8 mouse cellular contexts compared by ENCODE assay signal in the genomic region with DNA sequence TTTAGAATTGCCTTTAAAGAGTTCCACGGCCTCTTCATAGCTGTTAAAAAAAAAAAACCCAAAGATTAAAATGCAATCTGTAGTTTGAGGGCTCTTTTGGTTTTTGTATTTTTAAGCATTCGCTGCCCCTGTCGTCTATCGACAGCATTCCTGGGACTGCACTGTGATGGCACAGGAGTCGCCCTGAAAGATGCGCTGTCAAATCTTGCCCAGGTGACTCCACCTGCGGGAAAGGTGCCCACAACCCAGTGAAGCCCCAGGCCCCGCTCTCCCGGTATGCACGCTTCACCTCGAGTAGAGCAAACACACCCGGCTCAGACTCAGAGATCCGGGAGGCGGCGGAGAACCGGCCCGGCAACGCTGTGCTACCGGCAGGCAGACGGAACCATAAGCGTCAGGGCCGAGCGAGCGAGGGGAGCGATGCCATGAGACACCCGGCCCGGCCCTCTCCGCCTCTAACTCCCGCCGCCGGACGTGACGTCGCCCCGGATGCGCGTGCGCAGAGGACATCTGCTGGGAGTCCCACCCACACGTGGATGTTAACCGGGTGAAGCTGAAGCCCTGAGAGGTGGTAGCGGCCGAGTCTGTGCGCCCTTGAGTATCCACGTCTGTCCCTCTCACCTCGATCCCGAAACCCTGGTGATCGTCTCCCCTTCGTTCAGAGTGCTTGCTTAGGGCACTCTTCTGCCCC. TPM values are rescaled to one million over a fixed set of nuclear protein-coding genes. Genes with fewer than 3 reads are reported as not detected.
A peak's percentile ranks its signal among the peaks of the same experiment; 100 is the strongest.
DNase-seq lines count a peak whose midpoint lies in the region; ATAC-seq lines count a peak whose summit lies in the region.

A gene (minus strand): TSS at position 482 of the 691 bp plus-strand sequence.

- no peaks in the 10 kb centered on the region for H3K4me1 ChIP-seq in forebrain, embryonic 14.5 days (ENCODE audit: control insufficient read depth, insufficient read depth, low read length)
- H3K4me1 ChIP-seq in neural tube, embryonic 15.5 days, result peaks cover 14% of the 10 kb centered on the region

- intact Hi-C loops in heart, postnatal 14 days (cut with DNase I), result no loop called here

- H3K4me3 ChIP-seq in forebrain, embryonic 14.5 days (ENCODE audit: low read depth, low read length), result peak within 1 kb of the TSS; percentile 66
- H3K4me3 ChIP-seq in neural tube, embryonic 15.5 days (replicated peaks), result peak within 1 kb of the TSS; percentile 73

- H3K9me3 ChIP-seq in forebrain, embryonic 14.5 days (replicated peaks; ENCODE audit: control insufficient read depth, low read length), result no peaks in the 10 kb centered on the region
- H3K9me3 ChIP-seq in neural tube, embryonic 15.5 days (replicated peaks), result no peaks in the 10 kb centered on the region

- under 1% methylated on average over 48 of the region's 48 CpGs for WGBS in forebrain, embryonic 14.5 days
- WGBS in neural tube, embryonic 15.5 days, result under 1% methylated on average over 48 of the region's 48 CpGs

- H3K27me3 ChIP-seq in forebrain, embryonic 14.5 days (replicated peaks; ENCODE audit: control insufficient read depth, insufficient read depth, low read length), result no peaks in the 10 kb centered on the region
- H3K27me3 ChIP-seq in neural tube, embryonic 15.5 days (replicated peaks), result no peaks in the 10 kb centered on the region

- H3K27ac ChIP-seq in forebrain, embryonic 14.5 days (ENCODE audit: low read depth, low read length), result peak within 1 kb of the TSS; percentile 80
- H3K27ac ChIP-seq in neural tube, embryonic 15.5 days (replicated peaks), result peak within 1 kb of the TSS; percentile 92

- H3K36me3 ChIP-seq in forebrain, embryonic 14.5 days (ENCODE audit: control insufficient read depth, insufficient read depth, low read length), result peaks cover 3% of the 10 kb centered on the region; the same call in 1 of the 2 replicates
- H3K36me3 ChIP-seq in neural tube, embryonic 15.5 days, result peaks cover 7% of the 10 kb centered on the region; the same call in 1 of the 2 replicates

- H3K9ac ChIP-seq in forebrain, embryonic 14.5 days (ENCODE audit: low read length), result peak within 1 kb of the TSS; percentile 85
- peak within 1 kb of the TSS; percentile 92 for H3K9ac ChIP-seq in neural tube, embryonic 15.5 days (replicated peaks)

- peak; percentile 97 for DNase-seq in ES-CJ7 (ENCODE audit: low read depth, low spot score)
- peak; percentile 98 for DNase-seq in cerebellum, adult 11 months
- DNase-seq in forebrain, embryonic 14.5 days (ENCODE audit: low spot score), result peak; percentile 97
- DNase-seq in heart, postnatal 14 days, result peak; percentile 99 to 100
- DNase-seq in layer of hippocampus, adult 11-12 months (ENCODE audit: low spot score), result peak; percentile 97
- peak; percentile 97 for DNase-seq in lung, adult 18-20 months
- DNase-seq in testis, postnatal 14 days (ENCODE audit: low spot score), result peak; percentile 98

- ATAC-seq in forebrain, embryonic 14.5 days, result peak; percentile 97
- peak; percentile 95 for ATAC-seq in neural tube, embryonic 15.5 days (ENCODE audit: low FRiP score)

- peak within 1 kb of the TSS; percentile 72 for H3K4me2 ChIP-seq in forebrain, embryonic 14.5 days (ENCODE audit: low read length)
- H3K4me2 ChIP-seq in neural tube, embryonic 15.5 days, result peak within 1 kb of the TSS; percentile 74

RNA-seq across cellular contexts. Expression of the gene that starts here (rescaled TPM):
- 86.9 and 101 TPM in 2 replicates for polyA plus RNA-seq in forebrain, embryonic 14.5 days (2014; fragmentation: Nextera tagmentation; extraction: Ambion mirVana)
- 10 to 100 TPM; 29.7 to 35.3 TPM for total RNA-seq in heart, postnatal 14 days (2021)
- polyA plus RNA-seq in neural tube, embryonic 15.5 days (2015; fragmentation: Nextera tagmentation; extraction: Ambion mirVana), result 77.4 and 80.3 TPM in 2 replicates

Comparison
In these comparisons a context has a peak if more than half of its experiments do, and no peak if none do; other contexts are left out.
1. Peak in every context shown above with its lines: DNase-seq, ATAC-seq, H3K4me3 ChIP-seq and H3K27ac ChIP-seq.